8 mouse cellular contexts compared by ENCODE assay signal in the genomic region with DNA sequence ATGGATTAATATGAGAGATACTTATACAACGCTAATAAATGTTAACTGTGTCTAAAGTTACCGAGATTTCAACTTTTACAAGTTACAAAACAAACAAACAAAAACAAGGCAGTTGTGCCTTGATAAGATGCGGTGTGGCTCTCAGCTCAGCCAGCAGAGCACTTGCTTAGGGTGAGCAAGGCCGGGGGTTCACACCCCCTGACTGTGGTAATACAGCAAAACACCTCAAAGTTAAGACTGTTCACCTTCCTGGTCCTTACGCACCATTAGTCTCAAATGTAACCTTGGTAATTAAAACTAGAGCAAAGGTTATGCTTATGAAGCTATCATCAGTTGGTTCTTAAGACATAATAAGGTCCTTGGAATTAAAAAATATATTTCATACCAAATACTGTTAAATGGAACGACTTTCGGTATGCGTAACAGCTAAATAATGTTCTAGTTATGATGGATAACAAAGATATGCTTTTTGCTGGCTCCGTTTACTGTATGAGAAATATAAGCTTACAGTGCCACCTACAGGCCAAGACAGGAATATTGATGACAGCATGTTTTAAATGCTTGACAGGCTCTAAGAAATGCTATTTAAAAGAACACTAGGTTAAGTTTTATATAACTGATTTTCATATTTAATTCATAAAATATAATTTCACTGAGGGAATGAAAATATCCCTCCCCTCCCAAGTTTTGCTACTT. TPM values are rescaled to one million over a fixed set of nuclear protein-coding genes. Genes with fewer than 3 reads are reported as not detected.
A peak's percentile ranks its signal among the peaks of the same experiment; 100 is the strongest.
DNase-seq lines count a peak whose midpoint lies in the region; ATAC-seq and TF ChIP-seq lines count a peak whose summit lies in the region.

No protein-coding gene starts in this region.

- no peak overlapping the region for H3K4me3 ChIP-seq in heart, embryonic 11.5 days (ENCODE audit: low read depth, low read length)
- H3K4me3 ChIP-seq in forebrain, embryonic 13.5 days, result no peak overlapping the region
- H3K4me3 ChIP-seq in neural tube, embryonic 14.5 days (ENCODE audit: low read depth, low read length), result no peak overlapping the region

- in situ Hi-C loops in Patski (cut with MboI; ENCODE audit: low pct_unique_long_range_greater_than_20kb), result no loop called here

- no peaks in the 10 kb centered on the region for H3K27me3 ChIP-seq in heart, embryonic 11.5 days (ENCODE audit: control insufficient read depth, insufficient read depth, low read length)
- H3K27me3 ChIP-seq in Patski, result no peaks in the 10 kb centered on the region
- no peaks in the 10 kb centered on the region for H3K27me3 ChIP-seq in forebrain, embryonic 13.5 days
- H3K27me3 ChIP-seq in neural tube, embryonic 14.5 days (ENCODE audit: control insufficient read depth, insufficient read depth, low read length), result no peaks in the 10 kb centered on the region

- peak; percentile 20 to 63 for DNase-seq in heart, adult 18-20 months
- DNase-seq in 416B (ENCODE audit: low read depth), result peak; percentile 84
- peak; percentile 17 for DNase-seq in Patski (ENCODE audit: low read depth, low spot score)
- peak; percentile 52 for DNase-seq in layer of hippocampus, adult 9-10 months (ENCODE audit: low spot score)
- no peak for DNase-seq in spleen, adult 18-20 months

- POLR2A ChIA-PET in Patski (lab: Charles Lee), result no interaction called here

- WGBS in heart, embryonic 11.5 days (ENCODE audit: insufficient replicate concordance), result 41% methylated on average over 9 of the region's 9 CpGs
- 48% methylated on average over 9 of the region's 9 CpGs for WGBS in forebrain, embryonic 13.5 days
- WGBS in neural tube, embryonic 14.5 days, result 48% methylated on average over 9 of the region's 9 CpGs

- H3K4me2 ChIP-seq in heart, embryonic 11.5 days, result no peak overlapping the region
- H3K4me2 ChIP-seq in forebrain, embryonic 13.5 days, result no peak overlapping the region
- H3K4me2 ChIP-seq in neural tube, embryonic 14.5 days (ENCODE audit: low read depth, low read length), result no peak overlapping the region

- no peaks in the 10 kb centered on the region; the same call in 1 of the 2 replicates for H3K9me3 ChIP-seq in heart, embryonic 11.5 days (replicated peaks; ENCODE audit: control insufficient read depth, low read length)
- no peaks in the 10 kb centered on the region for H3K9me3 ChIP-seq in forebrain, embryonic 13.5 days (replicated peaks)
- no peaks in the 10 kb centered on the region for H3K9me3 ChIP-seq in neural tube, embryonic 14.5 days (ENCODE audit: control insufficient read depth, low read length)

- CTCF ChIA-PET in Patski (lab: Charles Lee), result interaction anchor here (0.8 to 3.6 kb wide), 11 partner anchors 13 to 267 kb away, joined by 3 to 30 read pairs (median 4); no protein-coding TSS in a partner anchor

- H3K4me1 ChIP-seq in heart, embryonic 11.5 days (ENCODE audit: control insufficient read depth, insufficient read depth, low read length), result no peaks in the 10 kb centered on the region
- H3K4me1 ChIP-seq in forebrain, embryonic 13.5 days, result no peaks in the 10 kb centered on the region
- H3K4me1 ChIP-seq in neural tube, embryonic 14.5 days (ENCODE audit: control insufficient read depth, insufficient read depth, low read length), result no peaks in the 10 kb centered on the region

- no peak for TF ChIP-seq CTCF in Patski (IDR thresholded peaks at IDR 0.05)

- no peaks in the 10 kb centered on the region for H3K36me3 ChIP-seq in heart, embryonic 11.5 days (ENCODE audit: control insufficient read depth, insufficient read depth, low read length)
- peaks cover 6% of the 10 kb centered on the region; the same call in 1 of the 2 replicates for H3K36me3 ChIP-seq in forebrain, embryonic 13.5 days (ENCODE audit: poor library complexity, severe bottlenecking)
- no peaks in the 10 kb centered on the region for H3K36me3 ChIP-seq in neural tube, embryonic 14.5 days (ENCODE audit: control insufficient read depth, insufficient read depth, low read length)

- no peak overlapping the region for H3K27ac ChIP-seq in heart, embryonic 11.5 days (ENCODE audit: low read depth, low read length)
- no peak overlapping the region for H3K27ac ChIP-seq in forebrain, embryonic 13.5 days
- H3K27ac ChIP-seq in neural tube, embryonic 14.5 days (ENCODE audit: low read depth, low read length), result no peak overlapping the region

- no peak for ATAC-seq in heart, embryonic 11.5 days (replicated peaks; ENCODE audit: insufficient number of reproducible peaks, low FRiP score, low TSS enrichment)
- peak; percentile 79 for ATAC-seq in Patski
- ATAC-seq in forebrain, embryonic 13.5 days, result peak; percentile 67
- ATAC-seq in neural tube, embryonic 14.5 days (ENCODE audit: low read depth), result peak; percentile 58

- no peak overlapping the region for H3K9ac ChIP-seq in heart, embryonic 11.5 days (ENCODE audit: low read depth, low read length)
- no peak overlapping the region for H3K9ac ChIP-seq in forebrain, embryonic 13.5 days
- H3K9ac ChIP-seq in neural tube, embryonic 14.5 days (replicated peaks; ENCODE audit: low read depth, low read length), result no peak overlapping the region

RNA-seq across cellular contexts. Expression of gene Pus7l, which starts 23.0 kb away (rescaled TPM):
- total RNA-seq in heart, adult 18-20 months (2021), result 1 to 10 TPM; 1.5 to 1.9 TPM
- 4.7 and 5.9 TPM in 2 replicates for polyA plus RNA-seq in heart, embryonic 11.5 days (2014; fragmentation: Nextera tagmentation; extraction: Ambion mirVana)
- polyA plus RNA-seq in Patski (2021), result 3.6 TPM
- 5.5 and 6.8 TPM in 2 replicates for polyA plus RNA-seq in forebrain, embryonic 13.5 days (2015; fragmentation: Nextera tagmentation; extraction: Ambion mirVana)
- polyA plus RNA-seq in neural tube, embryonic 14.5 days (2014; fragmentation: Nextera tagmentation; extraction: Ambion mirVana), result 7.1 and 8.4 TPM in 2 replicates

RNA-seq across cellular contexts. Expression of gene Irak4, which starts 23.1 kb away (rescaled TPM):
- total RNA-seq in heart, adult 18-20 months (2021), result 1 to 10 TPM; 4.1 to 5.7 TPM
- polyA plus RNA-seq in heart, embryonic 11.5 days (2014; fragmentation: Nextera tagmentation; extraction: Ambion mirVana), result 3.9 and 4.1 TPM in 2 replicates
- 28.0 TPM for polyA plus RNA-seq in Patski (2021)
- 1.7 and 1.8 TPM in 2 replicates for polyA plus RNA-seq in forebrain, embryonic 13.5 days (2015; fragmentation: Nextera tagmentation; extraction: Ambion mirVana)
- polyA plus RNA-seq in neural tube, embryonic 14.5 days (2014; fragmentation: Nextera tagmentation; extraction: Ambion mirVana), result 1.2 and 1.5 TPM in 2 replicates

RNA-seq across cellular contexts. Expression of gene Adamts20, which starts 55.1 kb away (rescaled TPM):
- total RNA-seq in heart, adult 18-20 months (2021), result under 1 TPM; 0.07 to 0.23 TPM
- polyA plus RNA-seq in heart, embryonic 11.5 days (2014; fragmentation: Nextera tagmentation; extraction: Ambion mirVana), result 1.6 and 1.7 TPM in 2 replicates
- 0.03 TPM for polyA plus RNA-seq in Patski (2021)
- polyA plus RNA-seq in forebrain, embryonic 13.5 days (2015; fragmentation: Nextera tagmentation; extraction: Ambion mirVana), result 3.4 and 4.9 TPM in 2 replicates
- polyA plus RNA-seq in neural tube, embryonic 14.5 days (2014; fragmentation: Nextera tagmentation; extraction: Ambion mirVana), result 3.8 and 5.6 TPM in 2 replicates

Comparison
In these comparisons a context has a peak if more than half of its experiments do, and no peak if none do; other contexts are left out.
1. DNase-seq: peak in heart, adult 18-20 months (2 of 2), 416B (single experiment), Patski (single experiment) and layer of hippocampus, adult 9-10 months (single experiment); none in spleen, adult 18-20 months (0 of 2).